In genomic region chr14:47160051-47160640, GRCm38 (mm10) we compare ENCODE assay signal across 14 mouse cellular contexts.
"Had no signal": no experiment of that assay in that cellular context is flagged by ENCODE, and none has a peak within 500 bp of the region (broad histone marks: within the 10 kb centered on the region; RNA-seq: fewer than 3 reads in every experiment).

No protein-coding gene starts in this region.

- DNase-seq: kidney, adult 9 months; kidney, postnatal 14 days; kidney, postnatal 4 days; liver; lung, adult 18-20 months; lung, postnatal 14 days; lung, postnatal 4 days; midbrain, embryonic 14.5 days; right cerebral cortex, postnatal 14 days; right cerebral cortex, postnatal 4 days; thymus, adult 2 months; thymus, postnatal 14 days; thymus, postnatal 4 days had no signal

- ATAC-seq: liver, embryonic 12.5 days had no signal
